Mouse (Mus musculus) CH12.LX (cell line): ENCODE results near the gene Tpst1. TPM values are rescaled to one million over a fixed set of nuclear protein-coding genes. Genes with fewer than 3 reads are reported as not detected.
A peak's percentile ranks its signal among the peaks of the same experiment; 100 is the strongest.

Source experiments
- DNase-seq: peaks from one replicate; pipeline ENCODE4 v3.0.0-alpha.2; 2013; ENCODE audit errors: extremely low read depth
- H3K27ac ChIP-seq: 2 replicates; pipeline ENCODE4 v1.5.1; 2012; ENCODE audit warnings: low read depth, mild to moderate bottlenecking, control low read depth, moderate library complexity; ENCODE audit not compliant: insufficient read depth
- H3K27me3 ChIP-seq: replicated peaks from 2 replicates; pipeline ENCODE3; 2012; ENCODE audit warnings: inconsistent platforms
- H3K36me3 ChIP-seq, 2 experiments: replicated peaks in 1 of 2; 2 replicates each; pipeline versions ENCODE3 to v1.6.1; 2012; ENCODE audit warnings: inconsistent platforms in 1 of 2, low read length in 1 of 2, mild to moderate bottlenecking in 1 of 2, mixed read lengths in 1 of 2, moderate library complexity in 1 of 2; ENCODE audit not compliant: control insufficient read depth in 1 of 2, insufficient read depth in 1 of 2
- H3K4me1 ChIP-seq, 2 experiments: 2 replicates each; pipeline ENCODE4 v1.6.1; 2012; ENCODE audit warnings: inconsistent platforms in 1 of 2, moderate library complexity in 1 of 2; ENCODE audit not compliant: insufficient read depth in 2 of 2, control insufficient read depth in 1 of 2
- H3K4me2 ChIP-seq: 2 replicates; pipeline ENCODE4 v1.6.1; 2012; ENCODE audit warnings: low read depth, mild to moderate bottlenecking, control low read depth; ENCODE audit not compliant: poor library complexity, insufficient read depth, severe bottlenecking
- H3K4me3 ChIP-seq, 3 experiments: fragments of 150-350 bp in 1 of 3; sonication (generic) in 1 of 3; replicated peaks in 1 of 3; 2 replicates each; pipeline versions ENCODE3 to v1.5.1; 2011 to 2012; ENCODE audit warnings: low read depth in 2 of 3, low read length in 2 of 3, mild to moderate bottlenecking in 2 of 3, moderate library complexity in 2 of 3, control low read depth in 1 of 3, improper control_type of control experiment in 1 of 3, inconsistent platforms in 1 of 3, mixed read lengths in 1 of 3; ENCODE audit not compliant: poor library complexity in 1 of 3
- H3K79me2 ChIP-seq: replicated peaks from 2 replicates; pipeline ENCODE4 v1.6.1; 2012; ENCODE audit warnings: mild to moderate bottlenecking, moderate library complexity; ENCODE audit not compliant: control insufficient read depth, poor library complexity, insufficient read depth, severe bottlenecking; ENCODE audit errors: extremely low read depth
- H3K9ac ChIP-seq: 2 replicates; pipeline ENCODE4 v1.6.1; 2012; ENCODE audit warnings: low read depth, mild to moderate bottlenecking, control low read depth, moderate library complexity; ENCODE audit not compliant: insufficient read depth
- H3K9me3 ChIP-seq: replicated peaks from 2 replicates; pipeline ENCODE3; 2012; ENCODE audit warnings: low read length, inconsistent platforms, mixed read lengths
- CHD2 ChIP-seq: IDR thresholded peaks from 2 replicates; pipeline ENCODE4 v1.6.1; 2011; ENCODE audit warnings: low read length, improper control_type of control experiment
- ETS1 ChIP-seq: conservative IDR thresholded peaks from 2 replicates; pipeline ENCODE4 v1.6.1; 2012; ENCODE audit warnings: low read depth, mild to moderate bottlenecking, inconsistent platforms, low read length, improper control_type of control experiment, moderate library complexity
- HCFC1 ChIP-seq: IDR thresholded peaks from 2 replicates; pipeline ENCODE4 v1.6.1; 2012; ENCODE audit warnings: low read depth, mild to moderate bottlenecking, inconsistent platforms, low read length, improper control_type of control experiment
- JUND ChIP-seq: conservative IDR thresholded peaks from 2 replicates; pipeline ENCODE4 v1.6.1; 2011; ENCODE audit warnings: low read depth, low read length, improper control_type of control experiment
- MAFK ChIP-seq: IDR thresholded peaks from 2 replicates; pipeline ENCODE4 v1.6.1; 2011; ENCODE audit warnings: low read length, improper control_type of control experiment; ENCODE audit not compliant: insufficient replicate concordance
- MAZ ChIP-seq: IDR thresholded peaks from 2 replicates; pipeline ENCODE4 v1.6.1; 2012; ENCODE audit warnings: low read depth, mild to moderate bottlenecking, inconsistent platforms, low read length, improper control_type of control experiment, moderate library complexity
- MYC ChIP-seq: IDR thresholded peaks from 2 replicates; pipeline ENCODE4 v1.6.1; 2011; ENCODE audit warnings: low read depth, mild to moderate bottlenecking, improper control_type of control experiment, low read length
- NRF1 ChIP-seq: IDR thresholded peaks from 2 replicates; pipeline ENCODE4 v1.6.1; 2014; ENCODE audit warnings: low read depth, mild to moderate bottlenecking, inconsistent platforms, low read length, improper control_type of control experiment, moderate library complexity
- PAX5 ChIP-seq: IDR thresholded peaks from 2 replicates; pipeline ENCODE4 v1.6.1; 2012; ENCODE audit warnings: low read length, inconsistent platforms, mixed read lengths
- POLR2AphosphoS2 ChIP-seq: IDR thresholded peaks from 2 replicates; pipeline ENCODE4 v1.6.1; 2011; ENCODE audit warnings: low read depth, low read length, improper control_type of control experiment
- RAD21 ChIP-seq: IDR thresholded peaks from 2 replicates; pipeline ENCODE4 v1.6.1; 2011; ENCODE audit warnings: low read depth, mild to moderate bottlenecking, low read length, improper control_type of control experiment, moderate library complexity
- RCOR1 ChIP-seq: conservative IDR thresholded peaks from 2 replicates; pipeline ENCODE4 v1.6.1; 2012; ENCODE audit warnings: low read depth, mild to moderate bottlenecking, inconsistent platforms, low read length, improper control_type of control experiment
- UBTF ChIP-seq: IDR thresholded peaks from 2 replicates; pipeline ENCODE4 v1.6.1; 2012; ENCODE audit warnings: low read depth, mild to moderate bottlenecking, inconsistent platforms, low read length, improper control_type of control experiment, moderate library complexity
- USF1 ChIP-seq: IDR thresholded peaks from 2 replicates; pipeline ENCODE4 v1.6.1; 2014; ENCODE audit warnings: low read depth, mild to moderate bottlenecking, inconsistent platforms, low read length, improper control_type of control experiment
- USF2 ChIP-seq: conservative IDR thresholded peaks from 2 replicates; pipeline ENCODE4 v1.6.1; 2011; ENCODE audit warnings: low read depth, low read length, improper control_type of control experiment
- ZMIZ1 ChIP-seq: IDR thresholded peaks from 2 replicates; pipeline ENCODE4 v1.6.1; 2012; ENCODE audit warnings: low read depth, mild to moderate bottlenecking, inconsistent platforms, low read length, improper control_type of control experiment
- dilution Hi-C: fragments of 300-500 bp; cut with MboI; formaldehyde crosslinking; loops from 2 replicates; pipeline ENCODE4 v1.14.3; 2020; ENCODE audit warnings: low sequenced_read_pairs; ENCODE audit not compliant: extremely low pct_unique_long_range_greater_than_20kb, extremely low pct_ligation_motif_present
- in situ Hi-C: fragments of 300-500 bp; cut with MboI; formaldehyde crosslinking; loops from 3 replicates; pipeline ENCODE4 v1.14.3; 2019; ENCODE audit warnings: low sequenced_read_pairs, low pct_ligation_motif_present, low pct_unique_long_range_greater_than_20kb, mixed read lengths
- polyA plus RNA-seq: library from polyadenylated mRNA; unstranded; fragments of >175 nt; gene quantifications from 2 replicates; pipeline ENCODE4 v1.2.1, GENCODE M21; 2012; ENCODE audit warnings: low read depth; ENCODE audit not compliant: insufficient read length
- total RNA-seq, 2 experiments: library from RNA; depleted of rRNA; stranded (reverse); fragments of 300-350 nt in 1 of 2; fragments of >200 nt in 1 of 2; gene quantifications; 2 replicates each; pipeline ENCODE4 v1.2.3; 2012 to 2014

Gene Tpst1
- total and polyA plus RNA-seq, 3 experiments = 36.8 to 52.5 (median 43.2) TPM

DNA sequence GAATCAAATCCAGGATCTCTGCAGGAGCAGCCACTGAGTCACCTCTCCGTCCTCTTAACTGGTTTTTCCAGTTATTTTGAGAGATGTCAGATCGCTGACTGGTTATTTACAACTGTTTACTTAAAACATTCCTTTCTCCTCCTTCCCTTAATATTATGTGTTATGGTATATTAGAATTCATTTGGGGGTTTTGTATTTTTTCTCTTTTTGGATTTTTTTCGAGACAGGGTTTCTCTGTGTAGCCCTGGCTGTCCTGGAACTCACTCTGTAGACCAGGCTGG, 109.4 kb downstream of the Tpst1 start:
- Histone ChIP-seq H3K9me3 (no peaks in the 10 kb centered on the region), H3K4me1 (peaks cover 41 to 91% of the 10 kb centered on the region in 2 experiments)
- in situ Hi-C loops = no loop called here
- TF ChIP-seq MYC (no peak), POLR2AphosphoS2 (no peak), ZMIZ1 (no peak), ETS1 (no peak), RCOR1 (peak; percentile 40; the same call in 1 of the 2 replicates), NRF1 (no peak), USF2 (no peak)
- TF ChIP-seq, all 38 proteins: peak for 1
- no peak for DNase-seq
- H3K27me3 ChIP-seq = no peaks in the 10 kb centered on the region
- no peak overlapping the region for H3K9ac ChIP-seq
- H3K4me3 ChIP-seq = no peak overlapping the region
- peak overlapping the region; percentile 81 for H3K4me2 ChIP-seq
- H3K36me3 ChIP-seq = peaks cover 2 to 24% of the 10 kb centered on the region in 2 experiments
- peaks cover 74% of the 10 kb centered on the region for H3K79me2 ChIP-seq
- dilution Hi-C loops = no loop called here
- peak overlapping the region; percentile 75 for H3K27ac ChIP-seq

DNA sequence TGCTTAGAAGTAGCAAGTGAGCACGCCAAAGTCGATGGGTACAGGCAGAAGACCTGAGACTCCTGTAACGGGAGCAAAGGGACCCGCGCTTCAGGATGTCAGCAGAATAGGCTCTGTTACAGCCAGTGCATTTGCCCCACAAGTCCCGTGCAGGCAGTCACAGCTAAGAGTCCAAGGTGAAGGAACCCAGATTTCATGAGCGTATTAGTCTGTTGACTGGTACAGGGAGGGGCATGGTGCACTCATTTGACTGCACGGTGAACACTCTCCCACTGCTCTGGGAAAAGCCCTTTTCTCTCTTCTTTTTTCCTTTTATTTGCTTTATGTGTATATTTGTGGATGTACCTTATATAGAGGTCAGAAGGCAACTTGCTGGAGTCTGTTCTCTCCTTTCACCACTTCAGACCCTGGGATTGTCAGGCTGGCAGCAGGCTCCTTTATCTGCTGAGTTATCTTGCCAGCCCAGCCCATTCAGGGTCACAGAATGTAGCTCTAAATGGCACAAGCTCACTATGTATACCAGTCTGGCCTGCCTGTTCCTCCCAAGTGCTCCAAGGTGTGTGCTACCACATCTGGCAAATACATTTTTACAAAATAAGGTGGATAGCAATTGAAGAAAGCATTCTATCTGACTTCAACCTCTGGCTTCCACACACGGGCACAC, 111.2 kb downstream of the Tpst1 start:
- in situ Hi-C loops (no loop called here), dilution Hi-C loops (no loop called here)
- Histone ChIP-seq H3K4me2 (no peak overlapping the region), H3K9ac (no peak overlapping the region), H3K36me3 (peaks cover 11 to 40% of the 10 kb centered on the region in 2 experiments), H3K4me3 (peak overlapping the region in 1 of 3 experiments; percentile 11), H3K27ac (peak overlapping the region; percentile 20; the same call in 1 of the 2 replicates), H3K9me3 (no peaks in the 10 kb centered on the region), H3K79me2 (peaks cover 59% of the 10 kb centered on the region), H3K27me3 (no peaks in the 10 kb centered on the region), H3K4me1 (peaks cover 37 to 76% of the 10 kb centered on the region in 2 experiments)
- DNase-seq = no peak
- TF ChIP-seq PAX5 (no peak), NRF1 (no peak), MYC (no peak), USF2 (no peak), MAZ (no peak), CHD2 (no peak), RCOR1 (no peak), RAD21 (no peak), JUND (no peak), HCFC1 (no peak), MAFK (no peak), ZMIZ1 (no peak), USF1 (no peak), UBTF (no peak), POLR2AphosphoS2 (no peak)
